Mouse (Mus musculus) kidney, adult 2 months (tissue): ENCODE data around the gene Tacc3.

Source experiments
- CTCF ChIP-seq: fragments of 200-500 bp; conservative IDR thresholded peaks from 2 replicates; pipeline ENCODE4 v1.5.1; 2011; ENCODE audit warnings: low read depth, mild to moderate bottlenecking, control low read depth, low read length, moderate library complexity, mixed read lengths; ENCODE audit not compliant: insufficient read depth, insufficient read length
- POLR2A ChIP-seq: fragments of 200-500 bp; IDR thresholded peaks from one replicate; pipeline ENCODE4 v1.6.1; 2011; ENCODE audit warnings: low read depth, low read length, control low read depth

- TF ChIP-seq CTCF (no peak), POLR2A (no peak)
These were observed 65.9 kb downstream of the Tacc3 start for GRCm38 (mm10) chr5:33723641-33724465.
